Mouse (Mus musculus) lung, embryonic 16.5 days (tissue): ENCODE data around the gene Ptpa. TPM values are rescaled to one million over a fixed set of nuclear protein-coding genes. Genes with fewer than 3 reads are reported as not detected.

Experiments
- ATAC-seq: fragments of 200-750 bp; cut with Nextera tagmentation; 2 replicates; pipeline ENCODE4 v1.8.0; 2017; ENCODE audit warnings: low read depth, mild to moderate bottlenecking, moderate library complexity
- H3K27ac ChIP-seq: fragments of 300-500 bp; sonication (generic); 2 replicates; pipeline ENCODE4 v1.5.1; 2014; ENCODE audit warnings: mild to moderate bottlenecking, control low read depth, low read length
- H3K27me3 ChIP-seq: fragments of 300-500 bp; sonication (generic); 2 replicates; pipeline ENCODE4 v1.6.1; 2014; ENCODE audit warnings: low read depth, low read length, mixed read lengths; ENCODE audit not compliant: control insufficient read depth, insufficient read depth
- H3K36me3 ChIP-seq: fragments of 300-500 bp; sonication (generic); 2 replicates; pipeline ENCODE4 v1.6.1; 2014; ENCODE audit warnings: low read length; ENCODE audit not compliant: control insufficient read depth, insufficient read depth
- H3K4me1 ChIP-seq: fragments of 300-500 bp; sonication (generic); replicated peaks from 2 replicates; pipeline ENCODE4 v1.6.1; 2014; ENCODE audit warnings: low read length, mixed read lengths; ENCODE audit not compliant: control insufficient read depth, insufficient read depth
- H3K4me2 ChIP-seq: fragments of 300-500 bp; sonication (generic); 2 replicates; pipeline ENCODE4 v1.6.1; 2014; ENCODE audit warnings: low read depth, low read length, control low read depth
- H3K4me3 ChIP-seq: fragments of 300-500 bp; sonication (generic); 2 replicates; pipeline ENCODE4 v1.5.1; 2014; ENCODE audit warnings: mild to moderate bottlenecking, low read length, control low read depth
- H3K9ac ChIP-seq: fragments of 300-500 bp; sonication (generic); 2 replicates; pipeline ENCODE4 v1.6.1; 2014; ENCODE audit warnings: low read length, control low read depth
- H3K9me3 ChIP-seq: fragments of 300-500 bp; sonication (generic); 2 replicates; pipeline ENCODE4 v1.6.1; 2016; ENCODE audit warnings: low read length; ENCODE audit not compliant: control insufficient read depth
- WGBS: fragments of 180-500 bp; shearing (Covaris S2); extraction: QIAGEN DNeasy Blood & Tissue Kit; methylation state at CpG from one replicate; pipeline ENCODE4 v1.1.7; 2014; 5-methylcytosine and 5-hydroxymethylcytosine counted together
- polyA plus RNA-seq: library from polyadenylated mRNA; unstranded; fragments of >200 nt; fragmentation: Nextera tagmentation; extraction: Ambion mirVana; gene quantifications from 2 replicates; pipeline ENCODE4 v1.2.1, GENCODE M21; 2015

The Ptpa gene
- polyA plus RNA-seq, 1 experiment from 2014 or later = 163 TPM

DNA sequence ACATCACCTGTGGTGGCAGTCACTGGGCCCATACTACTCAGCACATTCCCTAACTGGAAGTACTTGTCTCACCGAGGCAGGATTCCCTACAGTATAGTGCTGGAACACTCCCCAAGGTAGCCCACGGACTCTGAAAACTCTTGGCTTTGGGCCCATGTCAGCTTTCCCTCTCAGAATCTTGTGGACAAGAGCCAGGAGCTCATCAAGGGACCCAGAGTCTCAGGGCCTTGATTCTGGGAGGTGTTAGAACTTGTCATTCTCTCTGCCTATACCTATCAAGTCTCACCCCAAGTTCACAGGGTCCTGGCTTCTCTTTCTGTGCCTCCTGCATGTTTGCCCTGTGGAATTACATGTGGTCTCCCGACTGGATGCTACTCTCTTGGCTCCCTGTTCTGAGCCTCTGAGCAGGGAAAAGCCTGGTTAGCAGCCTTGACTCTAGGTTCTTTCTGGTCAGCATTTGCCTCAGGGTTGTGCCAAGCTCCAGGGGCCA is 24.4 kb downstream of the Ptpa start:
- H3K9ac ChIP-seq = peak overlapping the region; percentile 39
- H3K36me3 ChIP-seq = peaks cover 31% of the 10 kb centered on the region
- WGBS = 16% methylated on average over 3 of the region's 3 CpGs
- no peaks in the 10 kb centered on the region for H3K9me3 ChIP-seq
- ATAC-seq = no peak
- H3K27ac ChIP-seq = peak overlapping the region; percentile 99
- peaks cover 57% of the 10 kb centered on the region for H3K4me1 ChIP-seq
- no peak overlapping the region for H3K4me2 ChIP-seq
- H3K27me3 ChIP-seq = no peaks in the 10 kb centered on the region
- H3K4me3 ChIP-seq = no peak overlapping the region

DNA sequence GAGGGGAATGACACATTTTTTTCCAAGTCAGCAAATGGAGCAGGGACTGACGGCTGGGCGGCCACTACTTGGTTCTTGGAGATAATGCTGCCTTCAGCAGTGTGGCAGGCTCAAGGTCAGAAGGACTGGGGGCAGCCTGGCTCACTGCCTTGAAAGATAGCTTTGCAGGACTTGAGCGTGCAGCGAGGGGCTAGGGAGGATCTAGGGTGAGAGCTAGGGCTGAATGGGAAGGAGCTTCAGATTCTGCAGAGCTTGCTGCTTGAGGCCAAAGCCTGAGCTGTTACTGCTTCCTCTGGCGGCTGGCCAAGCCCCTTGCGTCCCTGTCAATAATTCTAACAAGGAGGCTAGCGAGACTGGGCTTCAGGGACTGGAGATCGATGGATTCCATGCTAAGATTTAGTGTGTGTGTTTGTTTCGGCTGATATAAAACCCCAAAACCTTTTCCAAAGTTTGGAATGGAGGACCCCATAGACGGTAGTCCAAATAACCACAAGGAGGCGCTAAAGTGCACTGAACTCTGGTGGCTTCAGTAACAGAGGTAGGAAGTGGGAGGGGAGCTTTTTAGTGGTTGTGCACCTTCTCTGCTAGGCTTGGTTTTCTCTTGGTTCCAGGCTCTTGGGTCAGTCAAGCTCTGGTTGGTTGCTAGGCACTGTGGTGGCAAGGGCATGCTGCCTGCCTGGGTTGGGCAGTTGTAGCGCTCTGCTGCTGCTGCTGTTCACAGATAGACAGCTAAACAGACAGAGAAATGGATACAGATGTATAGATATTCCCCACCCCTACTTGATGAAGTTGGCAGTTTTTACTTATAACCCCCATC is 25.1 kb downstream of the Ptpa start:
- Histone ChIP-seq H3K27me3 (no peaks in the 10 kb centered on the region), H3K4me3 (peak overlapping the region; percentile 41), H3K4me2 (peak overlapping the region; percentile 61), H3K27ac (peak overlapping the region; percentile 99), H3K4me1 (peaks cover 60% of the 10 kb centered on the region), H3K9me3 (no peaks in the 10 kb centered on the region), H3K9ac (peak overlapping the region; percentile 56), H3K36me3 (peaks cover 31% of the 10 kb centered on the region)
- peak; percentile 56 for ATAC-seq
- WGBS = 4% methylated on average over 12 of the region's 12 CpGs

DNA sequence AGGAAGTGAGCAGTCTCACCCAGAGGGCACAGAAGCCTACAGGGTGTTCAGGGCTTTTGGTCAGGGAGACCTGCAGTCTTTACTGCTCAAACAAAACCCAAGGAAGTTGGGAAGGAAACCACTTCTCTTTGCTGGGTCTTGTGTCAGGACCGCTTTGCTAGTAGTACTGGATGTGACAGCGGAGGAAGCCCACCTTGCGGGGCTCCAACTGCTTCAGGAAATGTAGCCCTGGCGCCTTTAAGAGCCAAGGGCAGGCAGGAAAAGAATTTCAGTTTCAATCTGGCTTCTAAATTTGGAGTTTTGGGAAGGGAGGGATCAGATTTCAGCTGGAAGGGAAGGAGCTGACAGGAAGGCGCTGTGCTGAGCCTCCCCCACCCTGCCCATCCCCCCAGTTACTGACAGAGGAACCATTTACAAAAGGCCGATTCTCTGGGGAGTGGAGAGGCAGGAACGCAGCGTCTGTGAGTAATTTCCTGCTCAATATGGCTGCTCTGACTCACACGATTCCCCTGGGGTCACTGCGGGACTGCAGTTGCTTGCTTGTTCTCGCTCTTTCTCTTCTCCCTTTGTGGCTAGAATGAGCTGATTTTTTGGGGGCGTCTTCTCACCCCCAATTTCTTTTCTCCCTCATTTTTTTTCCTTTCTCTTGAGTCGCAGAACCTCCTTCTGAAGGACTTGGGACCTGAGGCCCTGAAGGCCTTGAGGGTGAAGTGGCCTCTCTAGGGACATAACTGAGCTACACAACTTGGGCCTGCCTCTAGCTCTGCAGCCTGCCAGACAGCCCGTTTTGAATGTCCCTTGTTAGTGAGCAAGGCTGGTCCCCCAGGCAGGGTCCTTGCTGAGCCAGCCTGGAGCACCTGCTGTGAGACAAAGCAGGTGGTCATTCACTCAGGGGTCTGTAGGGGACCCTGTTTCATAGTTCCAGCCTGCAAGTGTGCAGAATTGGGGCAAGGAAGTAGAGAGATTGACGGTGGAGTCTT is 26.0 kb downstream of the Ptpa start:
- peak overlapping the region; percentile 41 for H3K4me3 ChIP-seq
- ATAC-seq = peak; percentile 86
- 2% methylated on average over 15 of the region's 15 CpGs for WGBS
- peak overlapping the region; percentile 72 for H3K9ac ChIP-seq
- H3K4me2 ChIP-seq = peak overlapping the region; percentile 61
- no peaks in the 10 kb centered on the region for H3K27me3 ChIP-seq
- peaks cover 60% of the 10 kb centered on the region for H3K4me1 ChIP-seq
- peaks cover 31% of the 10 kb centered on the region for H3K36me3 ChIP-seq
- peak overlapping the region; percentile 99 for H3K27ac ChIP-seq
- no peaks in the 10 kb centered on the region for H3K9me3 ChIP-seq

DNA sequence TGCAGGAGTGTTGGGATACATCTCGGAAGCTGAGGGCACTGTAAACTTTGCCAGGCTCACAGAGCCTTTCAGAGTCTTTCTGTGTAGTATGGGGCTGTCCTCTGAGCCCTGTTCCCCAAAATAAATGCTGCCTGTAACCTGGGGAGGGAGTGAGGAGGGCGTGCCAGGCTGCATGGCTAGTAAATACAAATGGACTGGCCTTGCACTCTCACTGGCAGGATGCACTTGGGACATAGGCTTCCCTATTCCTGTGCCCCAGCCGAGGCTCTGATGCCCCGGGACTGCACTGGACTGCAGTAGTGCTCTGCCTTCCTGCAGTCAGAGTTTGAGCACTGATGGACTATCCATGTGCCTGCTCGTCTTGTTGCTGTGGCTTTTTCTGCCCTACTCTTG is 26.7 kb downstream of the Ptpa start:
- ATAC-seq = no peak
- no peaks in the 10 kb centered on the region for H3K27me3 ChIP-seq
- H3K9me3 ChIP-seq = no peaks in the 10 kb centered on the region
- H3K4me2 ChIP-seq = peak overlapping the region; percentile 61
- H3K4me1 ChIP-seq = peaks cover 60% of the 10 kb centered on the region
- WGBS = 20% methylated on average over 5 of the region's 5 CpGs
- H3K36me3 ChIP-seq = peaks cover 28% of the 10 kb centered on the region
- H3K27ac ChIP-seq = peak overlapping the region; percentile 99
- peak overlapping the region; percentile 72 for H3K9ac ChIP-seq
- peak overlapping the region; percentile 41 for H3K4me3 ChIP-seq

GRCm38 (mm10) chr2:30443281-30443680 is 27.4 kb downstream of the Ptpa start:
- Histone ChIP-seq H3K9ac (peak overlapping the region; percentile 72), H3K27ac (peak overlapping the region; percentile 99), H3K4me2 (peak overlapping the region; percentile 61), H3K27me3 (no peaks in the 10 kb centered on the region), H3K36me3 (peaks cover 22% of the 10 kb centered on the region), H3K4me3 (no peak overlapping the region), H3K4me1 (peaks cover 60% of the 10 kb centered on the region), H3K9me3 (no peaks in the 10 kb centered on the region)
- no peak for ATAC-seq
- WGBS = 35% methylated on average over 4 of the region's 4 CpGs

- H3K27ac ChIP-seq = peak overlapping the region; percentile 99
- H3K4me2 ChIP-seq = 0 out of 2 replicates have a peak overlapping the region, but pooled peaks have one; percentile 61
- H3K27me3 ChIP-seq = no peaks in the 10 kb centered on the region
- peaks cover 60% of the 10 kb centered on the region for H3K4me1 ChIP-seq
- no peak overlapping the region for H3K4me3 ChIP-seq
- H3K9ac ChIP-seq = peak overlapping the region; percentile 40
- 38% methylated on average over 5 of the region's 5 CpGs for WGBS
- H3K36me3 ChIP-seq = peaks cover 16% of the 10 kb centered on the region
- no peaks in the 10 kb centered on the region for H3K9me3 ChIP-seq
- no peak for ATAC-seq
Measured at GRCm38 (mm10) chr2:30444006-30444405, 28.2 kb downstream of the Ptpa start.

- peaks cover 16% of the 10 kb centered on the region for H3K36me3 ChIP-seq
- 0 out of 2 replicates have a peak overlapping the region, but pooled peaks have one; percentile 61 for H3K4me2 ChIP-seq
- no peaks in the 10 kb centered on the region for H3K9me3 ChIP-seq
Measured at GRCm38 (mm10) chr2:30444450-30444849, 28.6 kb downstream of the Ptpa start.

DNA sequence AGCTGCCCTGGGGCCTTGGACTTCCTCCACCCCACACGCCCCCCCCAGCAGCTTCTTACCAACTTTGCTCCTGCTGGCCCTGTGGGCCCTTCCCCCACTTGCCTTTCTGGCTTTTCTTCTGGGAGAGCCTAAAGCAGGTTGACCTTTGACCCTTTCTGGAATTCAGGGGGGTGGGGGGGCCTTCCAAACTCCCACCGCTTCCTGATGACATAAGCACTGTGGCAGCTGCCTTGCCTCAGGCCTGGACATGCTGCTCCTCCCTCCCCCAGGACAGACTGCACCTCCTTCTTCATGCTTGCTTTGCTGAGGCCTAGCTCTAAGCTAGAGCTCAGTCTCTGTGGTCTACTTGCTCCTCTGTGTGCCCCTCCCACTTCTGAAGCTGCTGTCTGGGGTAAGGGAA is 29.5 kb downstream of the Ptpa start:
- Histone ChIP-seq H3K27ac (peak overlapping the region; percentile 46; the same call in 1 of the 2 replicates), H3K4me2 (no peak overlapping the region), H3K36me3 (peaks cover 20% of the 10 kb centered on the region), H3K4me3 (no peak overlapping the region), H3K4me1 (peaks cover 50% of the 10 kb centered on the region), H3K9ac (peak overlapping the region; percentile 20), H3K9me3 (peaks cover 5% of the 10 kb centered on the region), H3K27me3 (no peaks in the 10 kb centered on the region)
- 35% methylated on average over 2 of the region's 2 CpGs for WGBS
- ATAC-seq = peak; percentile 24; the same call in 1 of the 2 replicates

More at GRCm38 (mm10) chr2:30444450-30444849, 28.6 kb downstream of the Ptpa start:
- no peaks in the 10 kb centered on the region for H3K27me3 ChIP-seq
- peak overlapping the region; percentile 99 for H3K27ac ChIP-seq
- peak overlapping the region; percentile 40 for H3K9ac ChIP-seq
- ATAC-seq = no peak
- peaks cover 58% of the 10 kb centered on the region for H3K4me1 ChIP-seq
- no peak overlapping the region for H3K4me3 ChIP-seq
